Mouse (Mus musculus) bone marrow macrophage, adult 2 months (primary cell): ENCODE results near the gene Kdm2a.

Experiments
- CTCF ChIP-seq: IDR thresholded peaks from 2 replicates; pipeline ENCODE4 v1.5.1; 2012; ENCODE audit warnings: low read depth, mild to moderate bottlenecking, low read length, moderate library complexity
- POLR2A ChIP-seq: IDR thresholded peaks from 2 replicates; pipeline ENCODE4 v1.6.1; 2012; ENCODE audit warnings: mild to moderate bottlenecking, low read depth, low read length, borderline replicate concordance

DNA sequence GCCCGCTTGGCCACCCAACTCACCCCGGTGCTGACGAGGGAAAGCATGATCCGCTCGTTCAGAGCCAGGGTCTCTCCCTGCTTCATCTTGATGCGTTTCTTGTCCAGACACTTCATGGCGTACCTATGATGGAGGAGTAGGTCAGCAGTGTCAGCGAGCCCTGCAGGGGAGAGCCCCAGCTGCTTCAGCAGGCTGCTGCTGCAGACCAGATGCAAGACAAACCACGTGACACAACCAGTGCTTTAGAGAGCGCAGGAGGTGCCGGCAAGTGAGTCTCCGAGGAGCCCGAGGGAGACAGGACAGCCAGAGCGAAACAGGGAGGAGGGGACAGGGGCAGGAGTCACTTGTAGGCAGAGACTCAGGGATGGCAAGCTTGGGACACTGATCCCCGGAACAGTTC lies 107.3 kb downstream of the Kdm2a start:
- no peak for TF ChIP-seq CTCF
- TF ChIP-seq POLR2A, result no peak
